Comparison of ENCODE assay signal across 8 mouse cellular contexts in genomic region chr1:134414501-134415167, GRCm38 (mm10). TPM values are rescaled to one million over a fixed set of nuclear protein-coding genes. Genes with fewer than 3 reads are reported as not detected.
DNase-seq lines count a peak whose midpoint lies in the region; ATAC-seq lines count a peak whose summit lies in the region.

No protein-coding gene starts in this region.

- H3K27ac ChIP-seq in kidney, embryonic 16.5 days (ENCODE audit: low read length), result peak overlapping the region; percentile 96
- H3K27ac ChIP-seq in brown adipose tissue, adult 24 weeks (replicated peaks; ENCODE audit: low read depth, low read length), result peak overlapping the region; percentile 78
- H3K27ac ChIP-seq in hindbrain, embryonic 16.5 days (ENCODE audit: low read depth, low read length), result peak overlapping the region; percentile 94
- H3K27ac ChIP-seq in midbrain, embryonic 16.5 days (ENCODE audit: low read length), result peak overlapping the region; percentile 89

- peaks cover 16% of the 10 kb centered on the region for H3K36me3 ChIP-seq in kidney, embryonic 16.5 days (ENCODE audit: insufficient read depth, low read length)
- H3K36me3 ChIP-seq in hindbrain, embryonic 16.5 days (ENCODE audit: control insufficient read depth, insufficient read depth, low read length), result no peaks in the 10 kb centered on the region; the same call in 1 of the 2 replicates
- no peaks in the 10 kb centered on the region for H3K36me3 ChIP-seq in midbrain, embryonic 16.5 days (ENCODE audit: control insufficient read depth, insufficient read depth, low read length)

- ATAC-seq in kidney, embryonic 16.5 days (ENCODE audit: low FRiP score, low TSS enrichment), result peak; percentile 14
- peak; percentile 57 for ATAC-seq in hindbrain, embryonic 16.5 days
- ATAC-seq in midbrain, embryonic 16.5 days, result peak; percentile 18; the same call in 1 of the 2 replicates

- H3K4me1 ChIP-seq in kidney, embryonic 16.5 days (ENCODE audit: insufficient read depth, low read length), result peaks cover 41% of the 10 kb centered on the region
- peaks cover 17% of the 10 kb centered on the region for H3K4me1 ChIP-seq in brown adipose tissue, adult 24 weeks (ENCODE audit: control insufficient read depth, insufficient read depth, insufficient read length, low read length)
- H3K4me1 ChIP-seq in hindbrain, embryonic 16.5 days (ENCODE audit: control insufficient read depth, insufficient read depth, low read depth, low read length), result peaks cover 23% of the 10 kb centered on the region
- peaks cover 30% of the 10 kb centered on the region for H3K4me1 ChIP-seq in midbrain, embryonic 16.5 days (ENCODE audit: control insufficient read depth, insufficient read depth, low read length)

- H3K4me2 ChIP-seq in kidney, embryonic 16.5 days (replicated peaks; ENCODE audit: low read depth, low read length), result peak overlapping the region; percentile 62
- H3K4me2 ChIP-seq in hindbrain, embryonic 16.5 days (ENCODE audit: low read length), result peak overlapping the region; percentile 77
- peak overlapping the region; percentile 70 for H3K4me2 ChIP-seq in midbrain, embryonic 16.5 days (ENCODE audit: low read length)

- H3K4me3 ChIP-seq in kidney, embryonic 16.5 days (ENCODE audit: low read length), result peak overlapping the region; percentile 88
- H3K4me3 ChIP-seq in brown adipose tissue, adult 24 weeks (ENCODE audit: insufficient read depth, low read depth, low read length), result peak overlapping the region; percentile 51
- peak overlapping the region; percentile 63 for H3K4me3 ChIP-seq in hindbrain, embryonic 16.5 days (ENCODE audit: low read length)
- H3K4me3 ChIP-seq in midbrain, embryonic 16.5 days (ENCODE audit: low read depth, low read length), result peak overlapping the region; percentile 74

- no peak for DNase-seq in kidney, adult 8-10 months
- DNase-seq in left cerebral cortex, adult 11 months (ENCODE audit: low spot score), result no peak
- DNase-seq in urinary bladder, adult 18-20 months (ENCODE audit: low spot score in 2 of 2), result no peak
- no peak for DNase-seq in ovary, postnatal 14 days (ENCODE audit: low spot score)

- 12% methylated on average over 11 of the region's 11 CpGs for WGBS in kidney, embryonic 16.5 days
- 14% methylated on average over 11 of the region's 11 CpGs for WGBS in hindbrain, embryonic 16.5 days
- WGBS in midbrain, embryonic 16.5 days, result 13% methylated on average over 11 of the region's 11 CpGs

- peak overlapping the region; percentile 65 for H3K9ac ChIP-seq in kidney, embryonic 16.5 days (replicated peaks; ENCODE audit: low read length)
- peak overlapping the region; percentile 58 for H3K9ac ChIP-seq in hindbrain, embryonic 16.5 days (ENCODE audit: low read depth, low read length)
- peak overlapping the region; percentile 21 for H3K9ac ChIP-seq in midbrain, embryonic 16.5 days (ENCODE audit: low read depth, low read length)

- no peaks in the 10 kb centered on the region for H3K27me3 ChIP-seq in kidney, embryonic 16.5 days (ENCODE audit: insufficient read depth, low read length)
- H3K27me3 ChIP-seq in hindbrain, embryonic 16.5 days (replicated peaks; ENCODE audit: control insufficient read depth, insufficient read depth, low read length), result no peaks in the 10 kb centered on the region
- no peaks in the 10 kb centered on the region for H3K27me3 ChIP-seq in midbrain, embryonic 16.5 days (ENCODE audit: control insufficient read depth, insufficient read depth, low read depth, low read length)

- H3K9me3 ChIP-seq in kidney, embryonic 16.5 days (ENCODE audit: low read length), result no peaks in the 10 kb centered on the region
- H3K9me3 ChIP-seq in hindbrain, embryonic 16.5 days (ENCODE audit: control insufficient read depth, low read length), result no peaks in the 10 kb centered on the region
- H3K9me3 ChIP-seq in midbrain, embryonic 16.5 days (replicated peaks; ENCODE audit: control insufficient read depth, low read length, poor library complexity, severe bottlenecking), result no peaks in the 10 kb centered on the region

RNA-seq across cellular contexts. Expression of gene Adipor1, which starts 0.5 kb away (rescaled TPM):
- polyA plus RNA-seq in kidney, embryonic 16.5 days (2015; fragmentation: Nextera tagmentation; extraction: Ambion mirVana), result 98.2 and 101 TPM in 2 replicates
- 94.9 and 119 TPM in 2 replicates for polyA plus RNA-seq in brown adipose tissue, adult 24 weeks (2012; ENCODE audit: insufficient read depth, insufficient read length, missing spikeins)
- polyA plus RNA-seq in hindbrain, embryonic 16.5 days (2015; fragmentation: Nextera tagmentation; extraction: Ambion mirVana), result 87.0 and 89.4 TPM in 2 replicates
- 77.1 and 82.6 TPM in 2 replicates for polyA plus RNA-seq in midbrain, embryonic 16.5 days (2015; fragmentation: Nextera tagmentation; extraction: Ambion mirVana)

RNA-seq across cellular contexts. Expression of gene Cyb5r1, which starts 9.3 kb away (rescaled TPM):
- 42.7 and 44.1 TPM in 2 replicates for polyA plus RNA-seq in kidney, embryonic 16.5 days (2015; fragmentation: Nextera tagmentation; extraction: Ambion mirVana)
- polyA plus RNA-seq in brown adipose tissue, adult 24 weeks (2012; ENCODE audit: insufficient read depth, insufficient read length, missing spikeins), result 21.2 and 26.5 TPM in 2 replicates
- 15.2 and 15.8 TPM in 2 replicates for polyA plus RNA-seq in hindbrain, embryonic 16.5 days (2015; fragmentation: Nextera tagmentation; extraction: Ambion mirVana)
- polyA plus RNA-seq in midbrain, embryonic 16.5 days (2015; fragmentation: Nextera tagmentation; extraction: Ambion mirVana), result 11.4 and 12.2 TPM in 2 replicates

RNA-seq across cellular contexts. Expression of gene 4933406M09Rik, which starts 28.9 kb away (rescaled TPM):
- not detected in 2 replicates for polyA plus RNA-seq in kidney, embryonic 16.5 days (2015; fragmentation: Nextera tagmentation; extraction: Ambion mirVana)
- not detected in 2 replicates for polyA plus RNA-seq in brown adipose tissue, adult 24 weeks (2012; ENCODE audit: insufficient read depth, insufficient read length, missing spikeins)
- 0.09 TPM in 1 of 2 replicates, not detected in the other for polyA plus RNA-seq in hindbrain, embryonic 16.5 days (2015; fragmentation: Nextera tagmentation; extraction: Ambion mirVana)
- polyA plus RNA-seq in midbrain, embryonic 16.5 days (2015; fragmentation: Nextera tagmentation; extraction: Ambion mirVana), result not detected in 2 replicates

RNA-seq across cellular contexts. Expression of gene Klhl12, which starts 40.7 kb away (rescaled TPM):
- polyA plus RNA-seq in kidney, embryonic 16.5 days (2015; fragmentation: Nextera tagmentation; extraction: Ambion mirVana), result 32.4 and 35.4 TPM in 2 replicates
- polyA plus RNA-seq in brown adipose tissue, adult 24 weeks (2012; ENCODE audit: insufficient read depth, insufficient read length, missing spikeins), result 7.0 and 9.9 TPM in 2 replicates
- 38.6 and 40.4 TPM in 2 replicates for polyA plus RNA-seq in hindbrain, embryonic 16.5 days (2015; fragmentation: Nextera tagmentation; extraction: Ambion mirVana)
- 37.6 and 37.9 TPM in 2 replicates for polyA plus RNA-seq in midbrain, embryonic 16.5 days (2015; fragmentation: Nextera tagmentation; extraction: Ambion mirVana)

RNA-seq across cellular contexts. Expression of gene Tmem183a, which starts 52.9 kb away (rescaled TPM):
- polyA plus RNA-seq in kidney, embryonic 16.5 days (2015; fragmentation: Nextera tagmentation; extraction: Ambion mirVana), result 79.0 and 88.8 TPM in 2 replicates
- polyA plus RNA-seq in brown adipose tissue, adult 24 weeks (2012; ENCODE audit: insufficient read depth, insufficient read length, missing spikeins), result 20.2 and 20.8 TPM in 2 replicates
- polyA plus RNA-seq in hindbrain, embryonic 16.5 days (2015; fragmentation: Nextera tagmentation; extraction: Ambion mirVana), result 132 TPM in 2 replicates
- 155 and 159 TPM in 2 replicates for polyA plus RNA-seq in midbrain, embryonic 16.5 days (2015; fragmentation: Nextera tagmentation; extraction: Ambion mirVana)
